Mouse (Mus musculus) small intestine, adult 2 months (tissue): Measurements from ENCODE around the gene Il2rb.

Source experiments
- CTCF ChIP-seq: fragments of 200-500 bp; IDR thresholded peaks from 2 replicates; pipeline ENCODE4 v1.5.1; 2012; ENCODE audit warnings: low read depth, mild to moderate bottlenecking, control low read depth, inconsistent platforms, low read length, moderate library complexity, mixed read lengths; ENCODE audit not compliant: insufficient replicate concordance, insufficient read length; ENCODE audit errors: extremely low read depth
- POLR2A ChIP-seq: fragments of 200-500 bp; IDR thresholded peaks from 2 replicates; pipeline ENCODE4 v1.6.1; 2012; ENCODE audit warnings: low read depth, mild to moderate bottlenecking, control low read depth, inconsistent platforms, low read length, moderate library complexity

DNA sequence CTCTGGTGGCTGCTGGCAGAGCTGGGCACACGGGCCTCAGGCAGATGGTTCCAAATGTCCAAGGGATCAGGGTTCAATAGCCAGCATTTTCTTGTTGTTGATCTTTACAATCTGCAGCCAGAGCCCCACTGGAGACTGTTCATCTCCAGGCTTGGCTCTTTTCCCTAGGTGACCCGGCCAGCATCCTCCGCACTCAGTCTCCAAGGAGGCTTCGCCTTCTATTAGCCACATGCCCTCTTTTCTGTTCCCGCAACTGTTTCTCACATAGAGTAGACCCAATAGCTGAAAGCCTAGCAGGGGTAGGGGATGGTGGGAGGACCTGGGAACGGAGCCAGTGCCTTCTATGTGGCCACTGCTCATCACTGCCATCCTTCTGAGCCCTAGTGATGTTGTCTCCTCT lies 21.6 kb downstream of the Il2rb start:
- no peak for TF ChIP-seq POLR2A
- TF ChIP-seq CTCF = no peak
